Mouse (Mus musculus) hindbrain, embryonic 12.5 days (tissue): ENCODE measurements around the gene Kat5. TPM values are rescaled to one million over a fixed set of nuclear protein-coding genes. Genes with fewer than 3 reads are reported as not detected.

Experiments used
- ATAC-seq: fragments of 200-750 bp; cut with Nextera tagmentation; 2 replicates; pipeline ENCODE4 v1.8.0; 2017; ENCODE audit warnings: moderate TSS enrichment; ENCODE audit not compliant: low FRiP score
- H3K27ac ChIP-seq: fragments of 300-500 bp; sonication (generic); 2 replicates; pipeline ENCODE4 v1.5.1; 2016; ENCODE audit warnings: mild to moderate bottlenecking
- H3K27me3 ChIP-seq: fragments of 300-500 bp; sonication (generic); 2 replicates; pipeline ENCODE4 v1.6.1; 2016; ENCODE audit warnings: mild to moderate bottlenecking
- H3K36me3 ChIP-seq: fragments of 300-500 bp; sonication (generic); 2 replicates; pipeline ENCODE4 v1.6.1; 2016; ENCODE audit warnings: mild to moderate bottlenecking
- H3K4me1 ChIP-seq: fragments of 300-500 bp; sonication (generic); 2 replicates; pipeline ENCODE4 v1.6.1; 2016
- H3K4me2 ChIP-seq: fragments of 300-500 bp; sonication (generic); replicated peaks from 2 replicates; pipeline ENCODE4 v1.6.1; 2016; ENCODE audit warnings: mild to moderate bottlenecking
- H3K4me3 ChIP-seq: fragments of 300-500 bp; sonication (generic); 2 replicates; pipeline ENCODE4 v1.5.1; 2016; ENCODE audit warnings: mild to moderate bottlenecking
- H3K9ac ChIP-seq: fragments of 300-500 bp; sonication (generic); 2 replicates; pipeline ENCODE4 v1.6.1; 2016; ENCODE audit warnings: mild to moderate bottlenecking, moderate library complexity
- H3K9me3 ChIP-seq: fragments of 300-500 bp; sonication (generic); replicated peaks from 2 replicates; pipeline ENCODE4 v1.6.1; 2016; ENCODE audit warnings: mild to moderate bottlenecking
- WGBS: fragments of 180-500 bp; shearing (Covaris S2); methylation state at CpG from one replicate; pipeline ENCODE4 v1.1.7; 2016; 5-methylcytosine and 5-hydroxymethylcytosine counted together
- polyA plus RNA-seq: library from polyadenylated mRNA; unstranded; fragments of >200 nt; fragmentation: Nextera tagmentation; extraction: Ambion mirVana; gene quantifications from 2 replicates; pipeline ENCODE4 v1.2.1, GENCODE M21; 2016

Kat5 gene
- 73.2 and 76.5 TPM in 2 replicates for polyA plus RNA-seq

GRCm38 (mm10) chr19:5609547-5610404 lies at the start of gene Kat5:
TSS of gene Kat5 (minus strand) at chr19:5610237.
- peak within 1 kb of the TSS; percentile 70 for H3K4me3 ChIP-seq

DNA sequence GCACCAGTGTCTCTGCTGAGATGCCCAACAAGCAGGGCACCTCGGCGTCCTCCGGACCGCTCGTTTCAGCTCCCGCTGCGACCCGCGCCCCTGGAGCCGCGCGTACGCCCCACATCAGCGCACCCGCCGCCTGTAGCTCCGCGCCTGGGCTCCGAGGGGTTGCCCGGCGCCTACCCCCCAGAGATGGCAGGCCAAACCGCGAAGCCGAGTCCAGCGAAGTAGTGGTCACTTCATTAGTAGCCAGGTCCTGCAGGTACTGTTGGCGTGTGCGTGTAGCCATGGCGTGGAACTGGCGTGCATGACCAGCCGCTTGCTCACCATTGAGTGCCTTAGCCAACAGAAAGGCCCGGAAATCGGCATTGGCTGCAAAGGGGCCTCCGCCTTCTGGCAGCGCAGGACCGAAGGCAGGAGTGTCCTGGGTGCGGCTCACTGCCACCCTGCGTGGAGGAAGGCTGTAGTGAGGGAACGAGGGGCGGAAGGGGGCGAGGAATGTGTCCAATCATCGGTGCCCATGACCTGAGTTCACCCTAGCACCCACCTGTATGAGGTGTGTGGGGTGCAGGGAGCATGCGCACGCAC lies 44.8 kb upstream of the Kat5 start:
- H3K4me3 ChIP-seq = peak overlapping the region; percentile 35
- peak overlapping the region; percentile 59 for H3K4me2 ChIP-seq
- peaks cover 41% of the 10 kb centered on the region for H3K27me3 ChIP-seq
- no peaks in the 10 kb centered on the region for H3K9me3 ChIP-seq
- ATAC-seq = no peak
- H3K4me1 ChIP-seq = peaks cover 14% of the 10 kb centered on the region
- no peak overlapping the region for H3K27ac ChIP-seq
- WGBS = 5% methylated on average over 43 of the region's 43 CpGs
- H3K9ac ChIP-seq = peak overlapping the region; percentile 52
- 0 out of 2 replicates have a peak, but pooled peaks cover 11% of the 10 kb centered on the region for H3K36me3 ChIP-seq

More at GRCm38 (mm10) chr19:5609547-5610404, at the start of gene Kat5:
- peaks cover 24% of the 10 kb centered on the region for H3K4me1 ChIP-seq
- under 1% methylated on average over 55 of the region's 55 CpGs for WGBS
- H3K27me3 ChIP-seq = peaks cover 9% of the 10 kb centered on the region; the same call in 1 of the 2 replicates
- peak; percentile 93 for ATAC-seq
- H3K27ac ChIP-seq = peak within 1 kb of the TSS; percentile 98
- no peaks in the 10 kb centered on the region for H3K9me3 ChIP-seq
- H3K9ac ChIP-seq = peak within 1 kb of the TSS; percentile 78
- peak within 1 kb of the TSS; percentile 72 for H3K4me2 ChIP-seq
- H3K36me3 ChIP-seq = peaks cover 42% of the 10 kb centered on the region

DNA sequence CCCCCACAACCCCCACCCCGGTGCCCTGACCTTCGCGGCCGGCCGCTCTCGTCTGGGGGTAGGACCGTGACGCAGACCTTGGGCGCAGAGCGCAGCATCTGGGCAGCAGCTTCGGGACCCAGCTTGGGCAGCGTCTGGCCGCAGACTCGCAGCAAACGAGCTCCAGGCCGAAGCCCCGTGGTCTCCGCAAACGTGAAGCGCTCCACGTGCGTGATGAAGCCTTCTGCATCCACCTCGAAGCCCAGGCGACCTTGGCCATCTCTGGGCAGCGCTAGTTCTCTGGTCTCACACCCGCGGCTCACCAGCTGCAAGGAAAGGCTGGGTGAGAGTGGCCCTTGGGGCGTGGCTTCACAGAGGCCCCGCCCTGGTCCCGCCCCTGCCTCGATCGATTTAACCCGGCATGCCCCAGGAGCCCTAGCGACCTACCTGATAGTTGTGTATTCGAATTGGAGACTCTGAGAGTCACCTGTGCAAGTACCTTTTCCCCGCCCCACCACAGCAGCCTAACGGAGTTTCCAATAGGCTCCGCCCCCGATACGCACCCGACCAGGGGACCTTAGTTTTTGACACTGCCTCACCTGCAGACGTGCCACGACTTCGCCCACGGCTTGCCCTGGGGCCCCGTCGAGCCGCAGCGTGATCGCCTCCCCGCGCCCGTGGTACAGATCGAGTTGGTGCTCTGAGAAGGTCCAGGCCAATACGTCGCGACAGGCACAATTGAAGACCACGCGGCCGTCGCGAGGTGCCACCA lies 44.1 kb upstream of the Kat5 start:
- 0 out of 2 replicates have a peak, but pooled peaks cover 8% of the 10 kb centered on the region for H3K36me3 ChIP-seq
- no peaks in the 10 kb centered on the region for H3K9me3 ChIP-seq
- peak; percentile 51 for ATAC-seq
- peak overlapping the region; percentile 35 for H3K4me3 ChIP-seq
- H3K27ac ChIP-seq = no peak overlapping the region
- peaks cover 17% of the 10 kb centered on the region for H3K4me1 ChIP-seq
- H3K9ac ChIP-seq = peak overlapping the region; percentile 52
- peaks cover 41% of the 10 kb centered on the region for H3K27me3 ChIP-seq
- WGBS = 3% methylated on average over 62 of the region's 62 CpGs
- peak overlapping the region; percentile 59 for H3K4me2 ChIP-seq

GRCm38 (mm10) chr19:5652570-5652969 lies 42.5 kb upstream of the Kat5 start:
- H3K9ac ChIP-seq = no peak overlapping the region
- H3K27ac ChIP-seq = no peak overlapping the region
- peaks cover 41% of the 10 kb centered on the region for H3K27me3 ChIP-seq
- no peak for ATAC-seq
- H3K4me3 ChIP-seq = no peak overlapping the region
- H3K9me3 ChIP-seq = no peaks in the 10 kb centered on the region
- 73% methylated on average over 6 of the region's 6 CpGs for WGBS
- H3K36me3 ChIP-seq = peaks cover 12% of the 10 kb centered on the region; the same call in 1 of the 2 replicates
- no peak overlapping the region for H3K4me2 ChIP-seq
- peaks cover 32% of the 10 kb centered on the region for H3K4me1 ChIP-seq

GRCm38 (mm10) chr19:5651502-5652274 lies 41.7 kb upstream of the Kat5 start:
- Histone ChIP-seq H3K27ac (no peak overlapping the region), H3K4me1 (peaks cover 32% of the 10 kb centered on the region), H3K36me3 (peaks cover 20% of the 10 kb centered on the region), H3K4me3 (no peak overlapping the region), H3K9me3 (no peaks in the 10 kb centered on the region), H3K9ac (no peak overlapping the region), H3K4me2 (no peak overlapping the region), H3K27me3 (peaks cover 41% of the 10 kb centered on the region)
- 60% methylated on average over 13 of the region's 13 CpGs for whole genome bisulfite sequencing
- ATAC-seq = no peak

DNA sequence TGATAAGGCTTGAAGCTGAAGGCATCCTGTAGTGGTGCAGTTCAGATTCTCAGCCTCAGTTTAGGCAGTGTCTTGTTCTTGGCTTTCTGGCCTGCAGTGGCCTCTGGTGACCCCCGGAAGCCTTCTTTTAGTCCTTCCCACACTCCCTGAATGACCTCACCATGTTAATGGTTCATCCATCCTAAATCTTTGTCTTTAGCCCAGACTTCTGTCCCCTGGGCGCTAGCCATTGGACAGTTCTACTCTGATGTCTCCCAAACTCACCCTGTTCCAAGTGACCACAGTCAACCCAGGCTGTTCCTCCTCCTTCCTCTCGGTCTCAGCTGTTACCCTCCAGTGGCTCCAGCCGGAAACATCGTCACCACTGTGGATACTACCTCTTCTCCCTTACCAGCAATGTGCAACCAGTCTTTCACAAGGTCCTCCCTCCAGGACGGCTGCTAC lies 39.3 kb upstream of the Kat5 start:
- peak; percentile 38; the same call in 1 of the 2 replicates for ATAC-seq
- 0 out of 2 replicates have a peak overlapping the region, but pooled peaks have one; percentile 83 for H3K27ac ChIP-seq
- peak overlapping the region; percentile 59 for H3K4me2 ChIP-seq
- peaks cover 20% of the 10 kb centered on the region for H3K27me3 ChIP-seq
- 65% methylated on average over 6 of the region's 6 CpGs for WGBS
- H3K4me3 ChIP-seq = peak overlapping the region; percentile 26
- peaks cover 23% of the 10 kb centered on the region for H3K4me1 ChIP-seq
- H3K9ac ChIP-seq = peak overlapping the region; percentile 36
- H3K36me3 ChIP-seq = peaks cover 41% of the 10 kb centered on the region
- no peaks in the 10 kb centered on the region for H3K9me3 ChIP-seq

GRCm38 (mm10) chr19:5648401-5649297 lies 38.6 kb upstream of the Kat5 start:
- peaks cover 47% of the 10 kb centered on the region for H3K36me3 ChIP-seq
- 14% methylated on average over 26 of the region's 26 CpGs for WGBS

GRCm38 (mm10) chr19:5647791-5648190 lies 37.8 kb upstream of the Kat5 start:
- Histone ChIP-seq H3K4me1 (peaks cover 17% of the 10 kb centered on the region), H3K27ac (peak overlapping the region; percentile 83), H3K36me3 (peaks cover 53% of the 10 kb centered on the region), H3K4me2 (no peak overlapping the region), H3K4me3 (no peak overlapping the region), H3K9ac (no peak overlapping the region), H3K9me3 (no peaks in the 10 kb centered on the region), H3K27me3 (peaks cover 6% of the 10 kb centered on the region)
- ATAC-seq = no peak
- 97% methylated on average over 6 of the region's 6 CpGs for WGBS

More at GRCm38 (mm10) chr19:5648401-5649297, 38.6 kb upstream of the Kat5 start:
- H3K27me3 ChIP-seq = peaks cover 13% of the 10 kb centered on the region
- peaks cover 17% of the 10 kb centered on the region for H3K4me1 ChIP-seq
- peak overlapping the region; percentile 83 for H3K27ac ChIP-seq
- peak overlapping the region; percentile 26 for H3K4me3 ChIP-seq
- no peaks in the 10 kb centered on the region for H3K9me3 ChIP-seq
- H3K9ac ChIP-seq = peak overlapping the region; percentile 36
- ATAC-seq = peak; percentile 79
- peak overlapping the region; percentile 59 for H3K4me2 ChIP-seq

DNA sequence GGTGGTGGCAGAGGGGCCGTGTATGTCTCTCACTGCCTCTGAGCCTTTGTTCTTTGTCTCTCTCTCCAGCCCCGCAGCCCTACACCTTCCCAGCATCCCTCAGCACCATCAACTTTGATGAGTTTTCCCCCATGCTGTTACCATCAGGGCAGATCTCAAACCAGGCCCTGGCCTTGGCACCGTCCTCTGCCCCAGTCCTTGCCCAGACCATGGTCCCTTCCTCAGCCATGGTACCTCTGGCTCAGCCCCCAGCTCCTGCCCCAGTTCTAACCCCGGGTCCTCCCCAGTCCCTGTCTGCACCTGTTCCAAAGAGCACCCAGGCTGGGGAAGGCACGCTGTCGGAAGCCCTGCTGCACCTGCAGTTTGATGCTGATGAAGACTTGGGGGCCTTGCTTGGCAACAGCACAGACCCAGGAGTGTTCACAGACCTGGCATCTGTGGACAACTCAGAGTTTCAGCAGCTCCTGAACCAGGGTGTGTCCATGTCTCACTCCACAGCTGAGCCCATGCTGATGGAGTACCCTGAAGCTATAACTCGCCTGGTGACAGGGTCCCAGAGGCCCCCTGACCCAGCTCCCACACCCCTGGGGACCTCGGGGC lies 36.8 kb upstream of the Kat5 start:
- ATAC-seq = no peak
- Histone ChIP-seq H3K36me3 (peaks cover 63% of the 10 kb centered on the region), H3K4me2 (no peak overlapping the region), H3K27me3 (no peaks in the 10 kb centered on the region), H3K4me3 (no peak overlapping the region), H3K4me1 (peaks cover 17% of the 10 kb centered on the region), H3K9me3 (no peaks in the 10 kb centered on the region), H3K9ac (no peak overlapping the region), H3K27ac (no peak overlapping the region)
- whole genome bisulfite sequencing = 93% methylated on average over 8 of the region's 8 CpGs

DNA sequence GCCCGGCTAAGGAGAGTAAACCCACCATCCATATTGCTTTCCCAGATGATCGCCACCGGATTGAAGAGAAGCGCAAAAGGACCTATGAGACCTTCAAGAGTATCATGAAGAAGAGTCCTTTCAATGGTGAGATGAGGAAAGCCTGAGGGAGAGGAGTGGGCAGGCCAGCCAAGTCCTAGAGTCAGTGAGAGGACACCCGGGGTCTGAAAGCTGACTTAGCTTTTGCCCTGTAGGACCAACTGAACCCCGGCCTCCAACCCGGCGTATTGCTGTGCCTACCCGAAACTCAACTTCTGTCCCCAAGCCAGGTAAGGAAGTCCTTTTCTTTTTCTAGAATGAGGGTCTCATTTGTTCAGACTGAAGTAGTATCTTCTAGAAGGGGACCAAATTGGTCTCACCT lies 35.2 kb upstream of the Kat5 start:
- WGBS = 93% methylated on average over 9 of the region's 9 CpGs
- H3K27me3 ChIP-seq = no peaks in the 10 kb centered on the region
- H3K9me3 ChIP-seq = no peaks in the 10 kb centered on the region
- H3K4me2 ChIP-seq = no peak overlapping the region
- peaks cover 17% of the 10 kb centered on the region for H3K4me1 ChIP-seq
- no peak overlapping the region for H3K4me3 ChIP-seq
- no peak for ATAC-seq
- H3K27ac ChIP-seq = no peak overlapping the region
- H3K36me3 ChIP-seq = peaks cover 74% of the 10 kb centered on the region
- no peak overlapping the region for H3K9ac ChIP-seq
